Mouse (Mus musculus): Measurements from ENCODE around the gene Col4a3bp. TPM values are rescaled to one million over a fixed set of nuclear protein-coding genes. Genes with fewer than 3 reads are reported as not detected.

Gene Col4a3bp
- total RNA-seq (2021) = 10 to 100 TPM; 61.4 to 61.8 TPM

DNA sequence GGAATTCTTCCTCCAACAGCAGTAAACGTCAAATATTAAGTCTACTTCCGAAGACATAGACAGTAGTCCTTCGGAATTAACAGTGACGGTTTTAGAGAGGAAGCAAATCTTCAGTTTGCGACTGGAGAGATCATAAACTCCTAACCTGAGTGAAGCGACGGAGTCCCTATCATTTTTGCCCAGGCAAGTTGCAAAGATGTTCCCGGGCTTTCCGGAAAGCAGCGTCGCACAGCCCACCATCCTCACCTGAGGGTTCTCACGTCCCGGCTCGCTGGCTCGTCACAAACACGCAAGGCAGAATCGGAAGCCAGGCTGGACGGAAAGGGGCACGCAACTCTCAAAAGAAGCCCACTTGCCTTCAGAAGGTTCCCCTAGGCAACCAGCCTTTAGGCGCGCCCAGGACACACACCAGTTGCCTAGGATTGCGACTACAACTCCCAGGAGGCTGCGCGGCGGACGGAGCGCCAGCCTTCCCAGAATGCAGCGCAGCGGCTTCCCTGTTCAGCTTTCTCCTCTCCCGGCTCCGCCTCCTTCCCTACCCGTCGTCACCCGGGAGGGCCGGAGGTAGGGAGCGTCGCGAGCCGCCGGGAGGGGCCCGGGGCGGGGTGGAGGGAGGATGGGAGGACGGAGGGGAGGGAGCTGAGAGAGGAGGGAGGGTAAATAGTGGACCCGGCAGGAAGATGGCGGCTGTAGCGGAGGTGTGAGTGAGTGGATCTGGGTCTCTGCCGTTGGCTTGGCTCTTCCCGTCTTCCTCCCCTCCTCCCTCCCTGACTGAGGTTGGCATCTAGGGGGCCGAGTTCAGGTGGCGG, at the start of gene Col4a3bp, which contains the start of gene Polk:
TSS of gene Col4a3bp (plus strand) at position 538 of the 809 bp plus-strand sequence.
TSS of gene Polk (minus strand) at position 499 of the 809 bp plus-strand sequence.
- DNase-seq (ENCODE audit: extremely low spot score in 1 of 2, low spot score in 1 of 2) = peak; percentile 87 to 92

DNA sequence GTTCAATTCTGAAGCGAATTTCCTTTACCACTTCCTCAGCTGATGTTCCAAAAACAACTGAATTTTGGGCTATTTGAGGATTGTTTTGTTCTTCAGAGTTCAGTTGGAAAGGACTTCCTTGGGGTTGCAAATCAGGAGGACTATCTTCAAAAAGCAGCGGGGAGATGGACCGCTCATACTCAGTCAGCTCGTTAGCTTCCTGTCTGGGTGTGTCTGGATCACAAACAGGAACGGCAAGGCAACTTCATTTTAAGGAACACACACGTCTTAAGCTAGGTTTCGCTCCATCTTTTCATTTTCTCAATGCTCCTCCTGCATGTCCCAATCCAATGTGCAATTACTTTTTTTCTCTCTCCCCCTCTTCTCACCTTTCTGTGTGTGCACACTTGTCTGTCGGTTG, 45.8 kb upstream of the Col4a3bp start:
- no peak for DNase-seq (ENCODE audit: extremely low spot score in 1 of 2, low spot score in 1 of 2)

DNA sequence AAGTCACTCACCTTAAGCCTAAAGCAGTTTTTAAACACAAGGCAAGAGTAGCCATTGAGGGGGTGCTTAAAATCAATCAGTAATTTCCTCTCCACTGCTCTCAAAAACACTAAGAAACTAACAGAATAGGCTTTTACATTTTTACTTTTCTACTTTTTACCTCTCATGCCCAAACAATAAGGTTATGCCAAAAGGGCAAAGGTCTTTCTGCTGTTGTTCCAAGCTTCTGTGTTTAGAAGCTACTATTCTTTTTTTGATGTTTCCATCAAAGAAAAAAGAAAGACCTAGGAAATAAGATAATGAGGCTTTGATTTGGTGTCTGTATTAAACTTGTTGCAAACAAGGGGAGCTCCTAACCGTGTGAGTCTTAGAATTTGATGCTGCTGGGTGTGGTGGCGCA, 42.5 kb upstream of the Col4a3bp start:
- DNase-seq (ENCODE audit: extremely low spot score in 1 of 2, low spot score in 1 of 2) = no peak

DNA sequence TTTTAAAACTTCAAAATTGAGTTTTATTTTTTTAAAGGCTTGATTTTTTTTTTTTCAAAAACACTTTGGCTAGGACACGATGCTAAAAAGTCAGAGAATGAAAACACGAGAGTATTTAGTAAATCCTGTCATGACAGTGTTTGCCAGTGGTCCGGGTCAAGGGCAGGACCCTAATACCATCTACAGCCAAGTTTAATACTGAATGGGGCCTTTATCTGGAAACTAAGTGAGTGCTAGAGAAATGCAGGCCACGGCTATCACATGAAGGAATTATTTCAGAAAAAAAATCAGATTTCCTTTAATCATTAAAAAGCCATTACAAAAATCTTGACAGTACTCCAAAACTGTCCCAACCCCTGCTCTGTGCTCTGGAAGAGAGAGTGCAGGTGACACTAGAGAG, 36.8 kb upstream of the Col4a3bp start:
- DNase-seq (ENCODE audit: extremely low spot score in 1 of 2, low spot score in 1 of 2) = no peak

GRCm38 (mm10) chr13:96506313-96506712, 36.1 kb upstream of the Col4a3bp start:
- no peak for DNase-seq (ENCODE audit: extremely low spot score in 1 of 2, low spot score in 1 of 2)

DNA sequence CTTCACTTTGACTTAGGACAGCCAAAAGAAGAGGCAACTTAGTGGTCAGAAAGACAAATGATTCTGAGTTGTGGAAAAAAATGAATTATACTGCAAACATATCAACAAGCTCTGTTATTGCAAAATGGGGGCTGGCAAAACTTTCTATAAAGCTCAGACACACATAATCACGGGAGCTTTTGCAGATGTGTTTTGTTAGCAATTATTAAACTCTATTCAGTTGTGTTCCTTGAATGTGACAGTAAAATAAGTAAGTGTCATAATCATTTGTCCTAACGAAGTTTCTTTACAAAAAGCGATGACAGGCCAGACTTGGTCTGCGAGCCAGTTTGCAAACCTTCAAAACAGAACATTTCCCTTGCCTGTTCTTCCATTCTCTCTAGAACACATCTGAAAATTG, 34.9 kb upstream of the Col4a3bp start:
- DNase-seq (ENCODE audit: extremely low spot score in 1 of 2, low spot score in 1 of 2) = no peak

DNA sequence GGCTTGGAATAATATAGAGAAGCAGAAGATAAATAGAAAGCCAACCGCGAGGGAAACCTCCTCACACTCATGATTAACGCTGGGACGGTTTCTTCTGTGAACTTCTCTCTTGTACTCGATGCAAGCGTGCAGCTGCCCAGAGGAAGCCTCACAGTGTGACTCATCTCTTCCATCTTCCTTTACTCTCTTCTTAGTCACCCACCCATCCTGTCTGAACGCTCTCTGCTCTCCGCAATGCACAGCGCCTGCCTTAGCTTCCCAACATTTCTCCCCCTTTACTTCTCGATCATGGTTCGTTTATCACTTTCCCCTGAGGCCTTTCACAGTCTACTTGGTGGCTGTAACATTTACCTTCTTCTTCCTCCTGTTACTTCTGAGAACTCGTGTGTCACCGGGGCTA, 31.8 kb upstream of the Col4a3bp start:
- DNase-seq (ENCODE audit: extremely low spot score in 1 of 2, low spot score in 1 of 2) = no peak

GRCm38 (mm10) chr13:96511262-96511661, 31.2 kb upstream of the Col4a3bp start:
- no peak for DNase-seq (ENCODE audit: extremely low spot score in 1 of 2, low spot score in 1 of 2)

- no peak for DNase-seq (ENCODE audit: extremely low spot score in 1 of 2, low spot score in 1 of 2)
These were observed 30.5 kb upstream of the Col4a3bp start for GRCm38 (mm10) chr13:96511893-96512292.

- no peak for DNase-seq (ENCODE audit: extremely low spot score in 1 of 2, low spot score in 1 of 2)
These were observed 28.1 kb upstream of the Col4a3bp start for GRCm38 (mm10) chr13:96514154-96514942.

DNA sequence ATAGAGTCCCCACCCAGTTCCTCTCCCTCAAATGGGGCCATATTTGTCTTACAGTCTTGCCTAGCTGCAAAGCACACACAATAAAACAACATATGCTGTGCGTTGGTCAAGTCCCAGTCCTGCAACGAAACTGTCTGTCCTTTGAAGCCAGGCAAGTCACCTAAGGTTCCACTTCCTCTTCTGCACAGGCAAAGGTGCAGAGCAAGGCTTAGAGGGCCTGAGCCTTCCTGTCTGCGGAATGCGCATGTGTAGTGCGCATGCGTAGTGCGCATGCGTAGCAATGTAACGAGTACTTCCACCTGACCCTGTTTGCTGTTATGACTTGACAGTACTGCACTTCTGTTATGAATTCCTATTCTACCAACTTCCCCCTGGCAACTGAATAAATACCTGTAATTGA, 26.2 kb upstream of the Col4a3bp start:
- DNase-seq (ENCODE audit: extremely low spot score in 1 of 2, low spot score in 1 of 2) = no peak

GRCm38 (mm10) chr13:96517335-96517734, 25.1 kb upstream of the Col4a3bp start:
- DNase-seq (ENCODE audit: extremely low spot score in 1 of 2, low spot score in 1 of 2) = no peak

GRCm38 (mm10) chr13:96521294-96521693, 21.1 kb upstream of the Col4a3bp start:
- no peak for DNase-seq (ENCODE audit: extremely low spot score in 1 of 2, low spot score in 1 of 2)

- no peak for DNase-seq (ENCODE audit: extremely low spot score in 1 of 2, low spot score in 1 of 2)
These were observed 15.4 kb upstream of the Col4a3bp start for GRCm38 (mm10) chr13:96527022-96527421.

DNA sequence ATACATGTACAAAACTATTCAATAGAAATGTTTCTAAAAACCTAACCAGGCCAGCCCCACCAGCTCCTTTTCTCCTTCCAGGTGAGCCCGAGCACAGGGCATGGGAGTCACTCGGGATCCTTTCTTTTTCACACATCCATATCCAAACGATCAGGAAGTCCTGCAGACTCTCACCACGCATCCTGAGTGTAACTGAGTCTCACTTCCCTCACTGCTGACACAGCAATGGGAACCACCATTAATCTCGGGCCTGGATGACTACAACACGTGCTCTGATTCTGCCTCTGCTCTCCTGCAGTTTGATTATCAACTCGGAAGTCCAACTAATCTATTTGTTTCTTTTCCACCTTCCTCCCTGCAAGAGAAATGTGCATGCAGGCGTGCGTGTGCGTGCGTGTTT, 14.6 kb upstream of the Col4a3bp start:
- no peak for DNase-seq (ENCODE audit: extremely low spot score in 1 of 2, low spot score in 1 of 2)

- no peak for DNase-seq (ENCODE audit: extremely low spot score in 1 of 2, low spot score in 1 of 2)
These were observed 13.6 kb upstream of the Col4a3bp start for GRCm38 (mm10) chr13:96528776-96529175.

GRCm38 (mm10) chr13:96529542-96529941, 12.9 kb upstream of the Col4a3bp start:
- DNase-seq (ENCODE audit: extremely low spot score in 1 of 2, low spot score in 1 of 2) = no peak

DNA sequence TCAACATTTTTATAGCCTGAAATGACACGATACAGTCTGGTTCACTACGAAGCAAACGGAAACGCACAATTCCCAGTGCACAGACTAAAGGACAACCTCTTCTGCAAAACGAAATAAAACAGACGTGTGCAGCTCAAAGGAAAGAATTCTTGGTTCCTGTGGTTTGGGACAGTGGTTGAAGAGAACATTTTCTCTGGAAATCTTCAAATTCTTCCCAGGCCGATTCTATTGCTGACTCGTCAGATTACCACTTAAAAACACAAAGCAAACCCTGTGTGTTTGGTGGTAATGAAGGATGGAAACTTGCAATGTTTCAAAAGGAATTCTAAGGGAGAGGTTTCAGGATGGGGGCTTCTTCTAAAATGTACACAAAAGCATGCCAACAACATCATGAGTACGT, 12.4 kb upstream of the Col4a3bp start:
- no peak for DNase-seq (ENCODE audit: extremely low spot score in 1 of 2, low spot score in 1 of 2)

DNA sequence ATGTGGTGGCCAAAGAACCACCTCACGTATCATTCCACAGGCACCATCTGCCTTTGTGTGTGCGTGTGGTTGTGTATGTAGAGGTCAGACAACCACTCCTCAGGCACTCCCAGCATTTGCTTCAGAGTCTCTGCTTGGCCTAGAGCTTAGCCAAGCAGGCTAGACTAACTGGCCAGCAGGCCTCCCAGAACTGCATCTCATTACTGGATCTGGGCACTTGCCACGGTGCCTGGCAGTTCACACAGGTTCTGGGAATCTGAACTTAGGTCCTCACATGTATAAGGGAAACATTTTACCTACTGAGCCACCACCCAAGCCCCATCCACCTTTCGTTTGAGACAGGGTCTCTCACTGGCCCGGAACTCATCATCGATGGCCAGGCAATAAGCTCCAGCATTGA, 10.2 kb upstream of the Col4a3bp start:
- DNase-seq (ENCODE audit: extremely low spot score in 1 of 2, low spot score in 1 of 2) = no peak

GRCm38 (mm10) chr13:96533742-96534141, 8.7 kb upstream of the Col4a3bp start:
- DNase-seq (ENCODE audit: extremely low spot score in 1 of 2, low spot score in 1 of 2) = no peak

DNA sequence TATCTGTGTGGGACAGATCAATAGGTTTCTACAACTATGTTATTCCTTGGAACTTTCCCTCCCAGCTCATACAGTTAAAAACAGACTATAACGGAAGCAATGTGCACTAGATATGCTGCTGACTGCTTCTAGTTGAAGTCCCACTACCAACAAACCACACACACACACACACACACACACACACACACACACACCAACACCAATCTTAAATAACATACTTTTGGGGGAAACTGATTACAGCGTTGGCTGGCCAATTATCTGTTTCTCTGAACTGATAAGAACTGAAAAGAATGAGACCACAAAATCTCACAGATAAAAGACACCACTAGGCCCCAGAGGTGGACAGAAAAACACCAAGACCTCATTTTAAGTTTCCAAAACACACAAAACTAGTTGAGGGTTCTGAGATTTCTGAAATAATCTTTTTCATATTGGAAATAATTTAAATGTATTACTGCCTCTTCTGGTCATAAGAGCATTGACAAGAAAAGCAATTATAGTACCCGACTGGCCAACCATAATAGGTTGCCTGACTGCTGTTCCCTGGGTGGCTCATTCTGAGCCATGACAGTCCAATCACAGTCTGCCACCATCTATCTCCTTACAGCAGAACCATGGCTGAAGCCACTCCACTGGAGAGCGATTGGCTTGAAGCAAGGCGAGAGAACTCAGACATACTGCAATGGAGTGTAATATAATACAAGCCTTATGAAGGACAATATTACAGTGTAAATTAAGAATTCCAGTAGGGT, 5.4 kb upstream of the Col4a3bp start:
- DNase-seq (ENCODE audit: extremely low spot score in 1 of 2, low spot score in 1 of 2) = no peak

Measured in layer of hippocampus, postnatal 25 days (tissue).